Mouse (Mus musculus) spleen, adult 2 months (tissue): ENCODE data around the gene Rpe.

Source experiments
- CTCF ChIP-seq: fragments of 200-500 bp; IDR thresholded peaks from 2 replicates; pipeline ENCODE4 v1.5.1; 2011; ENCODE audit warnings: mild to moderate bottlenecking, inconsistent platforms; ENCODE audit not compliant: insufficient read depth, insufficient read length, insufficient replicate concordance; ENCODE audit errors: extremely low read depth
- POLR2A ChIP-seq: fragments of 200-500 bp; IDR thresholded peaks from 2 replicates; pipeline ENCODE4 v1.6.1; 2011; ENCODE audit warnings: low read depth, low read length, inconsistent platforms

- TF ChIP-seq CTCF (no peak), POLR2A (no peak)
Observed at GRCm38 (mm10) chr1:66692308-66692707, 8.3 kb upstream of the Rpe start.
